Mouse (Mus musculus): ENCODE measurements at regions not wholly inside any gene's neighbourhood (a gene's known extent, or its start where the extent isn't known, plus 50 kb on each side); places are given as distances from the start of the nearest gene placed in this dataset.
"Not testable (repeated sequence)": the region's sequence is repeated elsewhere in the genome, so short reads cannot be mapped to it uniquely, and the experiment has no call there.

- H3K27ac ChIP-seq = no peak overlapping the region
- no peaks in the 10 kb centered on the region for H3K4me1 ChIP-seq
- no peak overlapping the region for H3K4me2 ChIP-seq
- H3K9me3 ChIP-seq = no peaks in the 10 kb centered on the region
- no peak for ATAC-seq (ENCODE audit: insufficient read depth, low FRiP score, low read depth)
- no peaks in the 10 kb centered on the region for H3K27me3 ChIP-seq (replicated peaks)
- WGBS = 54% methylated on average over 1 of the region's 1 CpGs
- no peaks in the 10 kb centered on the region for H3K36me3 ChIP-seq
- H3K4me3 ChIP-seq (replicated peaks) = no peak overlapping the region
- no peak overlapping the region for H3K9ac ChIP-seq
Measured at GRCm38 (mm10) chr12:5753831-5754230, 378.3 kb upstream of the Klhl29 start.

- WGBS = 88% methylated on average over 2 of the region's 2 CpGs
- no peak for ATAC-seq (ENCODE audit: insufficient read depth, low FRiP score, low read depth)
Measured at GRCm38 (mm10) chr12:5744086-5744709, 368.7 kb upstream of the Klhl29 start.

GRCm38 (mm10) chr12:5736066-5736465, 360.6 kb upstream of the Klhl29 start:
- WGBS = 47% methylated on average over 1 of the region's 1 CpGs
- ATAC-seq (ENCODE audit: insufficient read depth, low FRiP score, low read depth) = no peak
- Histone ChIP-seq H3K4me1 (no peaks in the 10 kb centered on the region), H3K4me2 (no peak overlapping the region), H3K4me3 (replicated peaks) (no peak overlapping the region), H3K36me3 (no peaks in the 10 kb centered on the region), H3K9me3 (no peaks in the 10 kb centered on the region), H3K9ac (no peak overlapping the region), H3K27ac (no peak overlapping the region), H3K27me3 (replicated peaks) (no peaks in the 10 kb centered on the region)

More at GRCm38 (mm10) chr12:5744086-5744709, 368.7 kb upstream of the Klhl29 start:
- H3K27ac ChIP-seq = no peak overlapping the region
- H3K9ac ChIP-seq = no peak overlapping the region
- no peak overlapping the region for H3K4me2 ChIP-seq
- no peaks in the 10 kb centered on the region for H3K9me3 ChIP-seq
- no peaks in the 10 kb centered on the region for H3K27me3 ChIP-seq (replicated peaks)
- H3K36me3 ChIP-seq = no peaks in the 10 kb centered on the region
- no peak overlapping the region for H3K4me3 ChIP-seq (replicated peaks)
- no peaks in the 10 kb centered on the region for H3K4me1 ChIP-seq

- Histone ChIP-seq H3K9me3 (no peaks in the 10 kb centered on the region), H3K4me2 (no peak overlapping the region), H3K27ac (no peak overlapping the region), H3K4me3 (replicated peaks) (no peak overlapping the region), H3K27me3 (replicated peaks) (no peaks in the 10 kb centered on the region), H3K4me1 (no peaks in the 10 kb centered on the region), H3K9ac (no peak overlapping the region), H3K36me3 (no peaks in the 10 kb centered on the region)
- WGBS = 69% methylated on average over 3 of the region's 3 CpGs
- ATAC-seq (ENCODE audit: insufficient read depth, low FRiP score, low read depth) = no peak
Measured at GRCm38 (mm10) chr12:5734902-5735301, 359.4 kb upstream of the Klhl29 start.

- no peaks in the 10 kb centered on the region for H3K9me3 ChIP-seq
- H3K36me3 ChIP-seq = no peaks in the 10 kb centered on the region
- no peaks in the 10 kb centered on the region for H3K27me3 ChIP-seq (replicated peaks)
- H3K4me3 ChIP-seq (replicated peaks) = no peak overlapping the region
- H3K4me1 ChIP-seq = no peaks in the 10 kb centered on the region
- no peak for ATAC-seq (ENCODE audit: insufficient read depth, low FRiP score, low read depth)
- H3K27ac ChIP-seq = no peak overlapping the region
- H3K9ac ChIP-seq = no peak overlapping the region
- 86% methylated on average over 1 of the region's 1 CpGs for WGBS
- no peak overlapping the region for H3K4me2 ChIP-seq
Measured at GRCm38 (mm10) chr12:5723113-5723512, 347.6 kb upstream of the Klhl29 start.

GRCm38 (mm10) chr12:5717527-5717926, 342.0 kb upstream of the Klhl29 start:
- not testable (repeated sequence) for H3K27ac ChIP-seq; H3K27me3 ChIP-seq (replicated peaks)

GRCm38 (mm10) chr12:5698778-5699454, 323.4 kb upstream of the Klhl29 start:
- Histone ChIP-seq H3K9ac (no peak overlapping the region), H3K4me3 (replicated peaks) (no peak overlapping the region), H3K36me3 (no peaks in the 10 kb centered on the region), H3K4me1 (no peaks in the 10 kb centered on the region), H3K4me2 (no peak overlapping the region), H3K9me3 (no peaks in the 10 kb centered on the region), H3K27ac (no peak overlapping the region), H3K27me3 (replicated peaks) (no peaks in the 10 kb centered on the region)
- ATAC-seq (ENCODE audit: insufficient read depth, low FRiP score, low read depth) = no peak
- WGBS = 55% methylated on average over 8 of the region's 8 CpGs

More at GRCm38 (mm10) chr12:5717527-5717926, 342.0 kb upstream of the Klhl29 start:
- not testable (repeated sequence) for H3K4me1 ChIP-seq; H3K4me3 ChIP-seq (replicated peaks); H3K4me2 ChIP-seq; H3K9me3 ChIP-seq; H3K9ac ChIP-seq; ATAC-seq (ENCODE audit: insufficient read depth, low FRiP score, low read depth); H3K36me3 ChIP-seq

- ATAC-seq (ENCODE audit: insufficient read depth, low FRiP score, low read depth) = no peak
- Histone ChIP-seq H3K4me3 (replicated peaks) (no peak overlapping the region), H3K9ac (no peak overlapping the region), H3K36me3 (no peaks in the 10 kb centered on the region), H3K4me2 (no peak overlapping the region), H3K27me3 (replicated peaks) (no peaks in the 10 kb centered on the region), H3K4me1 (no peaks in the 10 kb centered on the region), H3K9me3 (no peaks in the 10 kb centered on the region), H3K27ac (no peak overlapping the region)
- WGBS = 83% methylated on average over 5 of the region's 5 CpGs
Measured at GRCm38 (mm10) chr12:5682182-5682581, 306.7 kb upstream of the Klhl29 start.

- 92% methylated on average over 8 of the region's 8 CpGs for WGBS
- not testable (repeated sequence) for H3K27ac ChIP-seq; H3K4me2 ChIP-seq; H3K4me3 ChIP-seq (replicated peaks); H3K27me3 ChIP-seq (replicated peaks); ATAC-seq (ENCODE audit: insufficient read depth, low FRiP score, low read depth); H3K9ac ChIP-seq; H3K36me3 ChIP-seq; H3K4me1 ChIP-seq; H3K9me3 ChIP-seq
Measured at GRCm38 (mm10) chr12:5678126-5678525, 302.6 kb upstream of the Klhl29 start.

GRCm38 (mm10) chr12:5668486-5668885, 293.0 kb upstream of the Klhl29 start:
- no peak for ATAC-seq (ENCODE audit: insufficient read depth, low FRiP score, low read depth)
- H3K27me3 ChIP-seq (replicated peaks) = no peaks in the 10 kb centered on the region
- no peak overlapping the region for H3K4me3 ChIP-seq (replicated peaks)
- H3K4me2 ChIP-seq = no peak overlapping the region
- no peak overlapping the region for H3K27ac ChIP-seq
- no peaks in the 10 kb centered on the region for H3K36me3 ChIP-seq
- 42% methylated on average over 3 of the region's 3 CpGs for WGBS
- no peaks in the 10 kb centered on the region for H3K4me1 ChIP-seq
- no peak overlapping the region for H3K9ac ChIP-seq
- H3K9me3 ChIP-seq = no peaks in the 10 kb centered on the region

GRCm38 (mm10) chr12:5637571-5638275, 262.2 kb upstream of the Klhl29 start:
- Histone ChIP-seq H3K4me1 (no peaks in the 10 kb centered on the region), H3K4me3 (replicated peaks) (no peak overlapping the region), H3K4me2 (no peak overlapping the region), H3K9me3 (no peaks in the 10 kb centered on the region), H3K36me3 (no peaks in the 10 kb centered on the region), H3K27me3 (replicated peaks) (no peaks in the 10 kb centered on the region), H3K9ac (no peak overlapping the region), H3K27ac (no peak overlapping the region)
- 81% methylated on average over 9 of the region's 9 CpGs for WGBS
- no peak for ATAC-seq (ENCODE audit: insufficient read depth, low FRiP score, low read depth)

- Histone ChIP-seq H3K36me3 (no peaks in the 10 kb centered on the region), H3K27me3 (replicated peaks) (no peaks in the 10 kb centered on the region), H3K27ac (no peak overlapping the region), H3K9me3 (no peaks in the 10 kb centered on the region), H3K4me2 (no peak overlapping the region), H3K4me3 (replicated peaks) (no peak overlapping the region), H3K4me1 (no peaks in the 10 kb centered on the region), H3K9ac (no peak overlapping the region)
- 67% methylated on average over 3 of the region's 3 CpGs for WGBS
- ATAC-seq (ENCODE audit: insufficient read depth, low FRiP score, low read depth) = no peak
Measured at GRCm38 (mm10) chr12:5633971-5634370, 258.5 kb upstream of the Klhl29 start.

Measured in stomach, embryonic 15.5 days (tissue).